12 mouse cellular contexts compared by ENCODE assay signal in the genomic region with DNA sequence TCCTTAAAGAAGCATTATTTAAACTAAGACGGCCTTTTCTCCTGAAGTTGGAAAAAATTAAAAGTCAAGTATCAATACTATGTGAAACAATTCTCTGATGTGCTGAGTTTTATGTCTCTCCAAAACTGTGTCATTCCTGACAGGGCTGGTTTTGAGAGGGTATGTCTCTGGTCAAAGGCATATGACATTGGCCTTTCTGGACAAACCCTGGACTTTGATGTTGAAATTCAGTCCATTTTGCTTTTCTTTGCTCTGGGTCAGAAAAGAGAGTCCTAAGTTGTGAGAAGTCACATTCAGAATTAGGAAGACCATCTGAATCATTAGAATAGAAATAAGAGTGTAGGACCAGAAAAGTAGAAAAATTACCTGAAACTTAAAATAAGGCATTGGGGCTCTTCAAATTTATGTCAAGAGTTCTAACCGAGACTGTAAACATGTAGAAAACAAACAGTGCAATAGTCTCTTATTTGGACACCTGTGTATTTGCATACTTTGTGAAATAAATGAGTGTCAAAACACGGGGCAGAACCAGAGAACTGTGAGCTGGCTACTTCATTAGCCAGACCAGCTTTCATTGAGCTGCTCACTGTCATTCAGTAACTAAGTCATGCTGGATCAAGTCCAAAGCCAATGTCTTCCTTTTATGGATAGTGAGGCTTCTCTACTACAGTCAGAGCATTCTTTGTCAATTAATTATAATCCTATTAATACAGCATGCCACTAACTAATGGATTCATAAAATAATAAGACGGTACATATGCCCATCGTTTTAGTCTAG.
"Had no signal": no experiment of that assay in that cellular context is flagged by ENCODE, and none has a peak within 500 bp of the region (broad histone marks: within the 10 kb centered on the region; RNA-seq: fewer than 3 reads in every experiment).

No protein-coding gene starts in this region.

- H3K27ac ChIP-seq: left cerebral cortex, adult 2 months; limb, embryonic 10.5 days; liver, embryonic 14.5 days; midbrain, embryonic 13.5 days had no signal

- ATAC-seq: hindbrain, embryonic 16.5 days; inflammation-experienced regulatory T-cells, adult 6 months; intestine, postnatal 0 days; midbrain, embryonic 13.5 days had no signal

- H3K36me3 ChIP-seq: limb, embryonic 10.5 days; midbrain, embryonic 13.5 days had no signal

- H3K4me3 ChIP-seq: left cerebral cortex, adult 2 months; limb, embryonic 10.5 days; midbrain, embryonic 13.5 days had no signal

- H3K9me3 ChIP-seq: limb, embryonic 10.5 days; midbrain, embryonic 13.5 days had no signal

- H3K4me1 ChIP-seq: limb, embryonic 10.5 days; midbrain, embryonic 13.5 days had no signal

- H3K27me3 ChIP-seq: midbrain, embryonic 13.5 days had no signal

- H3K4me2 ChIP-seq: midbrain, embryonic 13.5 days had no signal

- DNase-seq: lung, adult 2 months; right cerebral cortex, postnatal 4 days; spleen, adult 18-20 months; thymus, adult 18-20 months; thymus, postnatal 14 days had no signal

- H3K9ac ChIP-seq: liver, embryonic 14.5 days; midbrain, embryonic 13.5 days had no signal
